Mouse (Mus musculus): ENCODE results near the gene Pik3r6. TPM values are rescaled to one million over a fixed set of nuclear protein-coding genes. Genes with fewer than 3 reads are reported as not detected.

Pik3r6 gene
- total RNA-seq, 2 experiments from 2014 or later, result 2.0 to 2.5 TPM

DNA sequence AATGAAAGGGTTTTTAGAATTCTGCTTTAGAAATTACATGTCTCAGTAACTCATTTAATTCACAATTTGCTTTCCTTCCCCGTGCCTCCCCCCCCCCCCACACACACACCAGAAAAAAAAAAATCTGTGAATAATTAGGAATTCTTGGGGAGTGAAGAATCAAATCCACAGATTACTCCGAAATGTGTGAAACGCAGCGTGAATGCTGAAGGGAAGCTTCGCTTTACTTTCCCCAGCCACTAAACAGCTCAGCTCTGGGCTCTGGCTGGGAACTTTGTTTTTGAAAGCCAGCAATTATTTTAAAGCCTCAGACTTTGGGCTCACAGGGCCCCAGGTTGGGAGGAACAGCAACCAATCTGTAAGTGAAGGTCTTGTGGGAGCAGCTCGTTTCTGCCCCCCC, 77.7 kb downstream of the Pik3r6 start:
- DNase-seq (ENCODE audit: low spot score in 2 of 2), result no peak

GRCm38 (mm10) chr11:68583225-68583624, 80.4 kb downstream of the Pik3r6 start:
- DNase-seq (ENCODE audit: low spot score in 2 of 2), result peak; percentile 33 to 47

GRCm38 (mm10) chr11:68583906-68584480, 81.2 kb downstream of the Pik3r6 start:
- DNase-seq (ENCODE audit: low spot score in 2 of 2), result no peak

DNA sequence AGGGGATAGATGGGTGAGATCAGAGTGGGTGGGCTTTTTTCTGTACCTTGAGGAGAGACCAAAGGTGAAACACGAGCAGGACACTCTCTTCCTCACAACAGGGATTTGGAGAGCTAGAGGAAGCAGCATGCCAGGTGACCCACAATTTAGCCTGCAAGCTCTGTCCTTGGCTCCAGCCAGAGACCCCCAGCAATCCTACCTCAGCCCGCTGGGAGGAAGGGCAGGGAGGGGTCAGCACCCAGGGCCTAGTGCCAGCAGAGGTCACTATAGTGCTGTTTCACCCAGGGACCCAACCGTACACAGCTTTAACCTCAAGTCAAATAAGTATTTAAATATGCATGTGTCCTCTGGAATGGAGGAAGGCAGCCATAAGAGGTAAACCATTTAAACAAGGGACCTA, 83.1 kb downstream of the Pik3r6 start:
- no peak for DNase-seq (ENCODE audit: low spot score in 2 of 2)

DNA sequence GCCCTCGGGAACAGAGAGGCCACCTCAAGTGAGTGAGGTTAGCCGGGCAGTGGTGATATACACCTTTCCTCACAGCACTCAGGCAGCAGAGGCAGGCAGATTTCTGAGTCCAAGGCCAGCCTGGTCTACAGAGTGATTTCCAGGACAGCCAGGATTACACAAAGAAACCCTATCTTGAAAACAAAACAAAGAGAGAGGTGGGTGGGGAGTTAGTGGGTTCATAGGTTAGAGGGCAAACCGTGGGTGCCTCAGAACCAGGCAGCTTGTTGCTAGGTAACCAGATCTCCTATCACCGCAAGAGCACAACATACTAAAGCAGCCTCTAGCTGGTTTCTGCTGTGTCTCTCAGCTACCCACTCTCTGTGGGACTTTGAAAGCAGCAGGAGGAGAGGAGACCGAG, 83.9 kb downstream of the Pik3r6 start, which contains the start of gene Ccdc42:
Gene Ccdc42, plus strand, starts transcription at position 301 of the 400 bp plus-strand sequence.
- no peak for DNase-seq (ENCODE audit: low spot score in 2 of 2)

GRCm38 (mm10) chr11:68589055-68589809, 86.4 kb downstream of the Pik3r6 start:
- DNase-seq (ENCODE audit: low spot score in 2 of 2), result peak; percentile 80 to 84

GRCm38 (mm10) chr11:68591708-68592107, 88.9 kb downstream of the Pik3r6 start:
- DNase-seq (ENCODE audit: low spot score in 2 of 2), result no peak

GRCm38 (mm10) chr11:68593247-68593646, 90.4 kb downstream of the Pik3r6 start:
- DNase-seq (ENCODE audit: low spot score in 2 of 2), result no peak

GRCm38 (mm10) chr11:68597912-68598311, 95.1 kb downstream of the Pik3r6 start:
- DNase-seq (ENCODE audit: low spot score in 2 of 2), result no peak

GRCm38 (mm10) chr11:68600551-68601021, 97.8 kb downstream of the Pik3r6 start:
- DNase-seq (ENCODE audit: low spot score in 2 of 2), result no peak

GRCm38 (mm10) chr11:68601486-68601991, 98.7 kb downstream of the Pik3r6 start:
- DNase-seq (ENCODE audit: low spot score in 2 of 2), result no peak

Other genes with a start within 250 kb of the Pik3r6 start
- 10 to 100 TPM in 1 of 2 experiments, 1 to 10 TPM in 1; 9.8 to 10.6 TPM for gene Ntn1, start 102.2 kb upstream of the Pik3r6 start, total RNA-seq (2021)
- 1 to 10 TPM; 1.2 to 1.6 TPM for gene Pik3r5, start 70.9 kb upstream of the Pik3r6 start, total RNA-seq (2021)
- gene Mfsd6l, start 53.2 kb downstream of the Pik3r6 start, total RNA-seq (2021), result under 1 TPM; 0.16 to 0.23 TPM
- gene Ccdc42, start 84.0 kb downstream of the Pik3r6 start, total RNA-seq (2021), result under 1 TPM; 0.49 to 0.87 TPM
- 100 to 1,000 TPM; 164 to 167 TPM for gene Myh10, start 188.5 kb downstream of the Pik3r6 start, total RNA-seq (2021)